15 mouse cellular contexts compared by ENCODE assay signal in the genomic region with DNA sequence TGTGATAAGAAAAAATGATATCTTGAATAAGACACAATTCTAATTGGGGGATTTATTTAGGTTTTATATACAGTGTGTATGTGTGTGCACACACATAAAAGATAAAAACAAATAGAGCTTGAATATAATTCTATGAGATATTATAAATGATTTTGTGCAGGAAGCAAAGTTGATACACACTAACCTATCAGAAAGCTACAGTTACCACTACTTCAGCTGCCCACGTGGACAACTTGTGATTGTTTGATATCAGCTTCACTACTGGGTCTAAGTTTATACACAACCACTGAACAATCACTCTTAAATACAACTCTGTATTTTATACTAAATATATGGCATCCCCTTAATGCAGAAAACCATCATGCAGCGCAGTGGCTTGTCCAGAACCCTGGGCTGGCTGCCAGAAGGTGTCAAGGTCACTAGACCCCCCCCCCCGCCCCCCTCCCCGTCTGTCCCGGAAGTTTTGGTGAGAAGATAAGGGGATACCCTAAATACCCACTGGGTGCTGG.
"Had no signal": no experiment of that assay in that cellular context is flagged by ENCODE, and none has a peak within 500 bp of the region (broad histone marks: within the 10 kb centered on the region; RNA-seq: fewer than 3 reads in every experiment).

No protein-coding gene starts in this region.

- H3K4me3 ChIP-seq: lung, embryonic 15.5 days; megakaryocyte, embryonic 14.5 days; midbrain, embryonic 13.5 days; midbrain, embryonic 15.5 days; neural tube, embryonic 12.5 days; stomach, embryonic 15.5 days had no signal

- H3K27ac ChIP-seq: lung, embryonic 15.5 days; midbrain, embryonic 13.5 days; midbrain, embryonic 15.5 days; neural tube, embryonic 12.5 days; stomach, embryonic 15.5 days; stomach, postnatal 0 days had no signal

- ATAC-seq: lung, postnatal 0 days; midbrain, embryonic 13.5 days; midbrain, embryonic 15.5 days had no signal

- H3K4me1 ChIP-seq: lung, embryonic 15.5 days; midbrain, embryonic 13.5 days; midbrain, embryonic 15.5 days; neural tube, embryonic 12.5 days; stomach, embryonic 15.5 days had no signal

- H3K27me3 ChIP-seq: lung, embryonic 15.5 days; megakaryocyte, embryonic 14.5 days; midbrain, embryonic 13.5 days; midbrain, embryonic 15.5 days; neural tube, embryonic 12.5 days; stomach, embryonic 15.5 days had no signal

- H3K4me2 ChIP-seq: lung, embryonic 15.5 days; midbrain, embryonic 11.5 days; midbrain, embryonic 13.5 days; midbrain, embryonic 15.5 days; neural tube, embryonic 12.5 days; stomach, embryonic 15.5 days had no signal

- H3K9ac ChIP-seq: lung, embryonic 15.5 days; midbrain, embryonic 13.5 days; midbrain, embryonic 15.5 days; neural tube, embryonic 12.5 days; stomach, embryonic 15.5 days had no signal

- DNase-seq: lung, adult 18-20 months; lung, postnatal 4 days; right cerebral cortex, postnatal 14 days; thymus, adult 2 months; thymus, postnatal 25 days; thymus, postnatal 4 days had no signal

- H3K9me3 ChIP-seq: lung, embryonic 15.5 days; megakaryocyte, embryonic 14.5 days; midbrain, embryonic 13.5 days; midbrain, embryonic 15.5 days; neural tube, embryonic 12.5 days; stomach, embryonic 15.5 days had no signal

- H3K36me3 ChIP-seq: lung, embryonic 15.5 days; midbrain, embryonic 13.5 days; midbrain, embryonic 15.5 days; neural tube, embryonic 12.5 days; stomach, embryonic 15.5 days had no signal
